Mouse (Mus musculus) induced T-regulatory cell, adult 2 months (primary cell): ENCODE data around the gene Lpxn.

Source experiments
- DNase-seq: peaks from one replicate; pipeline ENCODE4 v3.0.0-alpha.2; 2012; ENCODE audit warnings: low read depth

Lpxn gene

GRCm38 (mm10) chr19:12805730-12806129 lies 9.7 kb downstream of the Lpxn start:
- peak; percentile 65 for DNase-seq

DNA sequence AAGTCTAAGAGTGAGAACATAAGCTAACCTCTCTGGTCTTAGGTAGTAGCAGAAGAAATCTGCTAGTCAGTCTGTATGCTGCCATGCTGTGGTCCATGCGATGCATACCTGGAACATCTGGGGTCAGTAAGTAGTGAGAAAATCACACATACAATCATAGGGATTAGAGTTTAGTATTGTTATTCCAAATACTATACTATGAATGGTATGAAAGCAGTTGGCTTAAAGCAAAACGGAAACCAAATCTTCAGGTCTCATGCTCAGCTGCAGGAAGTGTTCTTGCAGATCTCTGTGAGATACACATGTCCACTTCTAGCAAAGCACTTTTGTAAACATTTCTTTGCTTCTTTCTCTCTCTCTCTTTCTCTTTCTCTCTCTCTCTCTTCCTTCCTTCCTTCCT lies 10.2 kb downstream of the Lpxn start:
- DNase-seq: peak; percentile 75

- DNase-seq: no peak
Observed at GRCm38 (mm10) chr19:12812644-12813364, 16.8 kb downstream of the Lpxn start.

DNA sequence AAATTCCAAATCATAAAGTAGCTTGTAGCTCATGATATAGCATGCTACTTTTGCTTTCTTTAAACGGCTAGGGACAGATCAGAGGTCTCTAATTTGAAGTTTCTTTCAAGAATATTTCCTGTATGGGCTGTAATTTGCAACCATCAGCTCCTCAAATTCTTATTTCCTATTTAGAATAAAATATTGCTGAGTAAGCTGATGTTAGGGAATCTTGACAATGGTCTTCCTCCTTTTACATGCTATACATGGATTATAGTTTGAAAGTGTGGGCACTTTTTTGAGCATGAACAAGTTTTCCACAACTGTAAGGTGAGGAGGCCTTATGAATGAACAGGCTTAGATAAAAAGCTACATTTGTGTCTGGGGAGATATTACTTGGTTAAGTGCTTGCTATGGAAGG lies 17.9 kb downstream of the Lpxn start:
- no peak for DNase-seq

DNA sequence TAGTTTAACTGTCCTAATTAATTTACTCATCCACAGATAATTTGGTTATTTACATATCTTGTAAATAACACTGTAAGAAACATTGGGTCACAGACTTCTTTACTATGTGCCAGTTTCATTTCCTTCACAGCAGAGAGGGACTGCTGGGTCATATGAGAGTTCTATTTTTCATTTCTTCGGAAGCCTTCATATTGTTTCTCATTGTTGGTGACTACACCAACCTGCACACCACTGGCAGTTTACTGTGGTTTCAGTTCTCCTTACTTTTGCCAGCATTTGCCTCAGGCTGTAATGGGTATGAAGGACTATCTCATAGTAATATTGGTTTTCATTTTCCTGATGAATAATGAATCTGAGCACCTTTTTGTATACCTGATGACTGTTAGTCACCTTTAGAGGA lies 22.5 kb downstream of the Lpxn start:
- DNase-seq: no peak

GRCm38 (mm10) chr19:12820383-12820782 lies 24.4 kb downstream of the Lpxn start:
- peak; percentile 85 for DNase-seq

DNA sequence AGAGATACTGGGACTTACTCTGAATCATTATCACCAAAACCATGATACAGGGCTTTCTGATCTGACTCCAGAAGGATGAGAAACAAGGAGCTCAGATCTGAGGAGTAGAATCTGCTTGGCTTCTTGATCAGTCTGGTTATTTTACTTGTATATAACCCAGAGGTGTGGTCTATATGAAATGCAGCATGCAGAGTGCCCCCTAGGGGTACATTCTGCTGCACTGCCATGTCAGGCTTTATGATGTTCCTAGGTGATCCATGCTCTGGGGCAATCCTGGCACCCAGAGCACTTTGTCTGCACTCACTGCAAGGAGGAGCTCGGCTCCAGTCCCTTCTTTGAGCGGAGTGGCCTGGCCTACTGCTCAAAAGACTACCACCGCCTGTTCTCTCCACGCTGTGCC lies 28.6 kb downstream of the Lpxn start:
- DNase-seq: peak; percentile 30

DNA sequence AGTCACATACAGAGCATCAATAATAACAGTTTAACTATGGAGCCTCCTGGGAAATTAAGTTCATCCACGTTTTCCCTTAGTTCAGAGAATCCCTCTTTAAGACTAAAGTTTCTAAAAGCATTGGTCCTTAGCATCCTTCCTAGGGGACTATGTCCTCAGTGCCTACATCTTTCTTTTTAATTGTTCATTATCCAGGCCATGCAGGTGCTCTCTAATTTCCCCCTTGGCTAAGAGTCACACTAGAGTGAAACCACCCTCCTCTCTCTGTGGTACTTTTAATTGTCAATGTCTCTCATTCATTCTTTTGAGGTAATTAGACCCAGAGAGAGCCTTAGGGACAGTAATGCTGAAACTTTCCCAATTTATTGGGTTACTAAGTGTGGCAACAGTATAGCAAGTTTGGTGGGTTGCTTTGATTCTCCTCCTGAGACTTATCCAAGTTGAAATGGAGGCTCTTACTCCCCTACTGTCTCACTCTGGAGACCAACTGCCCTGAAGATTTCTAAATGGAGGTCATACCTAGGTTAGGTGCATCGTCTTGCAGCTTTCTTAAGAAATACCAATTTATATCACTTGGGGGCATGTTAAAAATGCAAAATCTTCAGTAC lies 34.9 kb downstream of the Lpxn start:
- no peak for DNase-seq

- no peak for DNase-seq
Observed at GRCm38 (mm10) chr19:12831559-12831958, 35.6 kb downstream of the Lpxn start.

DNA sequence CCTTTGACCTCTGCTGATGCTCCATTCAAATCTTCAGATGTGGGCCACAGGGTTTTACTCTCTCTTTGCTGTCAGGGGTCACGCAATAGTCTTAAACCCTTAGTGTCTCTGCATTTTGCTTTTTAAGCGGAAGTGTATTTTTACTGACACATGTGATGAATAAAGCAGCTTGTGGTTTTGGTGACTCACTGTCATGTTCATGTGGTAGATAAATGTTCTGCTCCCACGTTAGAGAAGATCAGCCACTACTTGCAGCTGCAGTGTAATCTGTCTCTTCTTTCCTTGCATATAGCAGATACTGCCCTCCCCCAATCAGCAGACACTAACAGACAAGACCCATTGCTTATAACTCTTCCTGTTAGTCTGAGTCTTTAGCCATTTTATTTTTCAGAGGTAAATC lies 37.6 kb downstream of the Lpxn start:
- DNase-seq: peak; percentile 84

DNA sequence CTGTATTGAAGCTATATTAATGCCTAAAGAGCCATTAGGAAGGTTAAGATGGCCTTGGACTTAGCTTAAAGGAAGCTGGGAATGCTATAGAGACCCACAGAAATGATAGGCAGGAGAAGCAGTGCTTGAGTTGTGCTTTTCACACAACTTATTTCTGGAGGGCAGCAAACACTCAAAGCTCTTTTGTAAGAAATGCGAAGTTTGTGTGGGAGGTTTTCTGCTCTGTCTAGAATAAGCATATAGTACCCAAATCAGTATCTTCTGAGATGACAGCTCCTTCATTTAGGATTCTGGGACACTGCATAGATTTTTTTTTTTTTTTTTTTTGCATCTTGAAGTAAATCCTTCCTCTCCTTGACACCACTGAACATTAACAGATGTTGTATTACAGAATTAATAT lies 42.5 kb downstream of the Lpxn start:
- no peak for DNase-seq

DNA sequence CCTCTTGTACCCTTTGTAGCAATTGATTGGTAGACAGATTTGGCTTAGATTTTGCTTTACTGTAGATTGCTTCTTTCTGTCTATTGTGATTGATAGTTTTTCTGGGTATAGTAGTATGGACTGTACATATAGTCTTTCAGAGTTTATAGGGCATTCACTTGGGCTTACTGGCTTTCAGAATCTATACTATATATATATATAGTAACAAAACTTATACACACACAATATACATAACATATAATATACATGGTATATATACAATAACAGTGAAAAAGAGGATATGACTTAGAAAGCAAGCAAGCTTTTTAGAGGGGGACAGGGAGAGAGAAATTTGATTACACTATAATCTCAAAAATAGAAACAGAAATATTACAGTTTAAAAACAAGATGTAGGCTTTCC lies 50.4 kb downstream of the Lpxn start, which contains the start of gene Gm5244:
TSS of gene Gm5244 (plus strand) at position 301 of the 400 bp plus-strand sequence.
- DNase-seq: no peak

GRCm38 (mm10) chr19:12856983-12857382 lies 61.0 kb downstream of the Lpxn start, which contains the start of gene Olfr1444:
TSS of gene Olfr1444 (plus strand) at chr19:12857283.
- DNase-seq: no peak
